Mouse (Mus musculus) cerebellum, adult 11-12 months (tissue): ENCODE data around the gene Btrc.

Experiments used
- DNase-seq: peaks from one replicate; pipeline ENCODE4 v3.0.0; 2022

Btrc gene

DNA sequence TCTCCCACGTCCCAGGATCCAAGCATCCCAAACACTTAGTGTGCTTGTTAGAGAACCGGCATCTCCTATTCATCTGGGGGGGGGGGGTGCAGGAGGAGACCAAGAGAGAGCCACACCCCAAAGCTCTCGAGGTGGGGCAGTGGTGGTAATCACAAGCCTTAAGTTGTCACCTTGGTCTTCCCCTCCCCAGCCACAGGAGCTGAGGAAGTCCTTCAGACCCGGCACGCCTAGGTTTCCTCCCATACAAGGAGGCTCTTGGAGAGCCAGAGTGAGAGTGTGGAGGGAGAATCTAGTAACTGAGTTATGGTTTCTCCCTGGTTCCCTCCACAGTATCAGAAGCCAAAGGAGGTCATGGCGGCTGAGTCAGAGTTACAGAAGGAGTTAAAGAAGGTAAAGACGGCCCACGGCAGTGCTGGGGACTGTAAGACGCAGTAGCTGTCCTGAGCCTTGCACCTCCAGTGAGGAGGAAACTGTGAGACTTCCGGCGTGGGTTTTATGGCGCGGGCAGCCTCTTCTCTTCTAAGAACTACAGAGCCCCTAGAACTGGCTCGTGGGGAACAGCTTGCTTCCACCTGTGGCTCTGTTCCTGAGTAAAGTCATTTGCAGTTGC is 213.7 kb downstream of the Btrc start:
- DNase-seq: no peak

DNA sequence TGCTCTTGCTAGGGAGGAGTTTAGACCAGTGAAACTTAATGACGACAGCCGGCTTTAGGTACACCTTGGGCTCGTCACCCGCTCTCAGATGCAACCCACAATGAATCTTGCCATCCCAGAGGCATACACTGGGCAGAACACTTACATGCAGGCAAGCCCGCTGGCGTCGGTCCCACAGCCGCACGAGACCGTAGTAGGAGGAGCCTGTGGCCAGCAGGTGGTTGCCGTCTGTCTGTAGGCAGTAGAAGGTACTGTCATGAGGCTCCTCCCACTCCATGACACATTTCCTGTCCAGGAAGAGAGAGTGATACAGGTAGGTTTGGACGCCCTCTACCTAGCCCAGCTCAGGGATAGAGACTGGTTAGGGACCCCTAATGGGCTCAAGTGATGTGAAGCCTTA is 215.4 kb downstream of the Btrc start:
- no peak for DNase-seq

DNA sequence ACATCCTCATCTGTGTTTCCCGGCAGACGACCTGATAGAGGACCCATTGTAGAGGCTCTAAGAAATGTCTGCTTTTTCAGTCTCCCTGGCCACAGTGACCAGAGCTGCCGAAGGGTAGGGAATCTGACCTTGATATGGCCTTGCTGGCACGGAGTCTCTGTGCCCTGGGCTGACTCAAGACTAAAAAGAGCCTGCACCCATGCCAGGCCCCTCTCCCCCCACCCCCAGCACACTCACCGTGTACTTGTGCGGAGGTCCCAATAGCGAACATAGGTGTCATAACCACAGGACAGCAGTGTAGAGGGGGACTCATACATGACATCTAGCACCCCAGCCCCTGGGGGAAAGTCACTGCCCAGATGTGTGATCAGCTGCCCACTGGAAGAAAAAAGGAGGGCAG is 215.9 kb downstream of the Btrc start:
- no peak for DNase-seq
